Mouse (Mus musculus) liver, embryonic 11.5 days (tissue): ENCODE results near the gene Smpd2. TPM values are rescaled to one million over a fixed set of nuclear protein-coding genes. Genes with fewer than 3 reads are reported as not detected.

Experiments used
- ATAC-seq: fragments of 200-750 bp; cut with Nextera tagmentation; replicated peaks from 2 replicates; pipeline ENCODE4 v1.8.0; 2017; ENCODE audit warnings: moderate number of reproducible peaks, mild to moderate bottlenecking, moderate TSS enrichment, moderate library complexity; ENCODE audit not compliant: low FRiP score
- DNase-seq: peaks from one replicate; pipeline ENCODE4 v3.0.0-alpha.2; 2017; ENCODE audit warnings: low spot score
- H3K27ac ChIP-seq: fragments of 300-500 bp; sonication (generic); 2 replicates; pipeline ENCODE4 v1.5.1; 2014; ENCODE audit warnings: mild to moderate bottlenecking, low read depth, low read length, control low read depth
- H3K27me3 ChIP-seq: fragments of 300-500 bp; sonication (generic); replicated peaks from 2 replicates; pipeline ENCODE4 v1.6.1; 2014; ENCODE audit warnings: low read length, mixed read lengths; ENCODE audit not compliant: control insufficient read depth, insufficient read depth
- H3K36me3 ChIP-seq: fragments of 300-500 bp; sonication (generic); 2 replicates; pipeline ENCODE4 v1.6.1; 2014; ENCODE audit warnings: mild to moderate bottlenecking, low read length, moderate library complexity, mixed read lengths; ENCODE audit not compliant: control insufficient read depth, insufficient read depth
- H3K4me1 ChIP-seq: fragments of 300-500 bp; sonication (generic); replicated peaks from 2 replicates; pipeline ENCODE4 v1.6.1; 2014; ENCODE audit warnings: low read length, mixed read lengths; ENCODE audit not compliant: control insufficient read depth, insufficient read depth
- H3K4me2 ChIP-seq: fragments of 300-500 bp; sonication (generic); 2 replicates; pipeline ENCODE4 v1.6.1; 2014; ENCODE audit warnings: mild to moderate bottlenecking, control low read depth, moderate library complexity
- H3K4me3 ChIP-seq: fragments of 300-500 bp; sonication (generic); 2 replicates; pipeline ENCODE4 v1.5.1; 2014; ENCODE audit warnings: low read depth, low read length, control low read depth
- H3K9ac ChIP-seq: fragments of 300-500 bp; sonication (generic); 2 replicates; pipeline ENCODE4 v1.6.1; 2014; ENCODE audit warnings: low read depth, low read length, control low read depth
- H3K9me3 ChIP-seq: fragments of 300-500 bp; sonication (generic); 2 replicates; pipeline ENCODE4 v1.6.1; 2016; ENCODE audit warnings: low read length, inconsistent platforms, mixed read lengths; ENCODE audit not compliant: control insufficient read depth
- WGBS: fragments of 180-500 bp; shearing (Covaris S2); extraction: QIAGEN DNeasy Blood & Tissue Kit; methylation state at CpG from one replicate; pipeline ENCODE4 v1.1.7; 2014; 5-methylcytosine and 5-hydroxymethylcytosine counted together
- polyA plus RNA-seq: library from polyadenylated mRNA; unstranded; fragments of >200 nt; fragmentation: Nextera tagmentation; extraction: Ambion mirVana; gene quantifications from 2 replicates; pipeline ENCODE4 v1.2.1, GENCODE M21; 2014

The Smpd2 gene
- polyA plus RNA-seq, 1 experiment from 2014 or later = 21.8 TPM

- no peaks in the 10 kb centered on the region for H3K9me3 ChIP-seq
- 86% methylated on average over 7 of the region's 7 CpGs for WGBS
- no peaks in the 10 kb centered on the region for H3K27me3 ChIP-seq
- no peak overlapping the region for H3K4me2 ChIP-seq
- H3K27ac ChIP-seq = no peak overlapping the region
- ATAC-seq (no peak), DNase-seq (no peak)
- peaks cover 21% of the 10 kb centered on the region for H3K36me3 ChIP-seq
- no peak overlapping the region for H3K9ac ChIP-seq
- H3K4me3 ChIP-seq = no peak overlapping the region
- peaks cover 20% of the 10 kb centered on the region for H3K4me1 ChIP-seq
Observed at GRCm38 (mm10) chr10:41482446-41482845, 7.7 kb downstream of the Smpd2 start.

- Histone ChIP-seq H3K27ac (no peak overlapping the region), H3K4me1 (peaks cover 25% of the 10 kb centered on the region), H3K27me3 (no peaks in the 10 kb centered on the region), H3K9ac (no peak overlapping the region), H3K36me3 (peaks cover 18% of the 10 kb centered on the region; the same call in 1 of the 2 replicates), H3K4me2 (peak overlapping the region; percentile 51), H3K9me3 (no peaks in the 10 kb centered on the region), H3K4me3 (no peak overlapping the region)
- peak; percentile 56 for DNase-seq
- 49% methylated on average over 33 of the region's 33 CpGs for WGBS
- peak; percentile 78 for ATAC-seq
Observed at GRCm38 (mm10) chr10:41480938-41481880, 9.0 kb downstream of the Smpd2 start.

GRCm38 (mm10) chr10:41479961-41480360, 10.2 kb downstream of the Smpd2 start:
- ATAC-seq = no peak
- peaks cover 12% of the 10 kb centered on the region; the same call in 1 of the 2 replicates for H3K36me3 ChIP-seq

GRCm38 (mm10) chr10:41477278-41478181, 12.6 kb downstream of the Smpd2 start:
- WGBS = 3% methylated on average over 20 of the region's 20 CpGs
- peaks cover 54% of the 10 kb centered on the region for H3K4me1 ChIP-seq

More at GRCm38 (mm10) chr10:41479961-41480360, 10.2 kb downstream of the Smpd2 start:
- H3K27ac ChIP-seq = no peak overlapping the region
- H3K9me3 ChIP-seq = no peaks in the 10 kb centered on the region
- DNase-seq = no peak
- no peak overlapping the region for H3K4me2 ChIP-seq
- H3K4me1 ChIP-seq = peaks cover 37% of the 10 kb centered on the region
- no peak overlapping the region for H3K9ac ChIP-seq
- no peaks in the 10 kb centered on the region for H3K27me3 ChIP-seq
- H3K4me3 ChIP-seq = no peak overlapping the region
- WGBS = 89% methylated on average over 3 of the region's 3 CpGs

GRCm38 (mm10) chr10:41477018-41477277, 13.2 kb downstream of the Smpd2 start:
- Histone ChIP-seq H3K4me2 (peak overlapping the region; percentile 99), H3K4me1 (peaks cover 54% of the 10 kb centered on the region), H3K36me3 (no peaks in the 10 kb centered on the region), H3K9ac (peak overlapping the region; percentile 67), H3K27ac (peak overlapping the region; percentile 73), H3K27me3 (no peaks in the 10 kb centered on the region), H3K4me3 (peak overlapping the region; percentile 69), H3K9me3 (no peaks in the 10 kb centered on the region)
- ATAC-seq = no peak
- WGBS = under 1% methylated on average over 9 of the region's 9 CpGs
- peak; percentile 42 for DNase-seq

More at GRCm38 (mm10) chr10:41477278-41478181, 12.6 kb downstream of the Smpd2 start:
- Histone ChIP-seq H3K27me3 (no peaks in the 10 kb centered on the region), H3K4me3 (peak overlapping the region; percentile 69), H3K9me3 (no peaks in the 10 kb centered on the region), H3K9ac (peak overlapping the region; percentile 67), H3K27ac (peak overlapping the region; percentile 73), H3K36me3 (no peaks in the 10 kb centered on the region), H3K4me2 (peak overlapping the region; percentile 99)
- ATAC-seq = peak; percentile 56
- peak; percentile 73 for DNase-seq

- Histone ChIP-seq H3K4me2 (peak within 1 kb of the TSS; percentile 99), H3K27me3 (no peaks in the 10 kb centered on the region), H3K36me3 (no peaks in the 10 kb centered on the region), H3K9ac (peak within 1 kb of the TSS; percentile 67), H3K27ac (peak within 1 kb of the TSS; percentile 73), H3K4me1 (peaks cover 51% of the 10 kb centered on the region), H3K4me3 (peak within 1 kb of the TSS; percentile 69), H3K9me3 (no peaks in the 10 kb centered on the region)
- under 1% methylated on average over 35 of the region's 35 CpGs for WGBS
- ATAC-seq = peak; percentile 75
- DNase-seq = peak; percentile 78
Observed at GRCm38 (mm10) chr10:41476171-41477017, 13.8 kb downstream of the Smpd2 start, which contains the start of gene Mical1. Mical1 (plus strand) TSS chr10:41476314.

GRCm38 (mm10) chr10:41474981-41475391, 15.2 kb downstream of the Smpd2 start:
- no peaks in the 10 kb centered on the region for H3K27me3 ChIP-seq
- no peaks in the 10 kb centered on the region for H3K9me3 ChIP-seq
- DNase-seq = no peak
- H3K27ac ChIP-seq = peak overlapping the region; percentile 43; the same call in 1 of the 2 replicates
- H3K4me1 ChIP-seq = peaks cover 42% of the 10 kb centered on the region
- no peak overlapping the region for H3K9ac ChIP-seq
- no peak overlapping the region for H3K4me3 ChIP-seq
- 63% methylated on average over 1 of the region's 1 CpGs for WGBS
- ATAC-seq = no peak
- H3K4me2 ChIP-seq = peak overlapping the region; percentile 33
- no peaks in the 10 kb centered on the region for H3K36me3 ChIP-seq
